Mouse (Mus musculus) mesoderm, embryonic 11.5 days (tissue): ENCODE measurements around the gene Uhrf2.

Experiments
- DNase-seq: peaks from one replicate; pipeline ENCODE4 v3.0.0-alpha.2; 2012; ENCODE audit warnings: low read depth, low spot score

Uhrf2 gene

GRCm38 (mm10) chr19:30118344-30119312 is 88.3 kb downstream of the Uhrf2 start:
- DNase-seq = no peak

GRCm38 (mm10) chr19:30124999-30125669 is 94.8 kb downstream of the Uhrf2 start:
- no peak for DNase-seq

GRCm38 (mm10) chr19:30125670-30126059 is 95.4 kb downstream of the Uhrf2 start:
- no peak for DNase-seq

DNA sequence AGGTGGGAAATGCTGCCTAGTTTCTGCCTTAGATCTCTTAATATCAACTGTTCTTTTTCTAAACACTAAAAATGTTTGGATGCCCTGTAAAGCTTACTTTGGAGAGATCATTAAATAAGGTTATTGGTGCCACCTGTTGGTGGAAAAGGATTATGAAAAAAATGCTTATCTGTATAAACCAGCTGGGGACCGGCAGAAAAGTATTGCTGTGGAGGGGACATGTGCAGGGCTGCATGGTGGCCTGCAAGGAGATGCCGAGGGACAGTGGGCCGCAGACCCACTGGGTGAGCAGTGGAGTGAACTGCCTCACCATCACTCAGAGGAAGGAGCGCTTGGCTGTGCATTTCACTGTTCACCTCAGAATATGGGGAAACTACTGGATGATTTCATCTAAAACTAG is 97.9 kb downstream of the Uhrf2 start:
- DNase-seq = peak; percentile 19

DNA sequence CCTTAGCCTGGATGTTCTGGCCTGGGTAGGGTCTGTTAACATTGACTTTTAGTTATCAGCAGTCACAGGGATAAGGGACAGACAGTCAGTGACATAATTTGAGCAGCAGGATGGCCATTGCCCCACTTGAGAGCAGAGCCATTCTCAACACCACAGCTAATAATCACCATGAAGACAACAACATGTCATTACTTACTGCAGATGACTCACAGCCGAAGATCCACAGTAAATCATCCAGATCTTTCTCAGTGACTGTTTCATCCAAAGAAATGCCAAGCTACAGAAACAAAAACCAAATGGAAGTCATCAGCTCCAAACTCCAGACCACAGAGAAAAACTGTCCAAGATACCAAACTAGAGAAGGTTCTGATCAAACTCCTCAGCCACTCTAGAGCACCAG is 106.0 kb downstream of the Uhrf2 start:
- DNase-seq = no peak
